Comparison of ENCODE assay signal across 16 mouse cellular contexts in the genomic region with DNA sequence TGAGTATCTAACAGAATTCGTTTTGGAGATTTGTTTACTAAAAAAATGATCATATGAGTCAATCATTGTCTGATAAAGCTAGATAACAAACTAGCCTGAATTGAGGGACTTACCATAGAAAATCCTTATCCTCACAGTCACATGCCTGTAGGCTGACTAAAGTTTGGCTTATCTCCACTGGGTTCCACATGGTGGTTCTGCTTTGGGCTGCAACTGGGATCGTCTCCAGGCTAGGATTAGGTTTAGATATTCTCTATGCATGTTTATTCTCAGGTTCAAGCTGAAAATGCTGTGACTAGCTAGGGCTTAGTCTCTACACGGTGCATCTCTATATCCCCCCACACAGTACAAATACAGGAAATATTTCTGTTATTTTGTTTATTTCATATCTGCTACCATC.
DNase-seq lines count a peak whose midpoint lies in the region; ATAC-seq lines count a peak whose summit lies in the region.
"Had no signal": no experiment of that assay in that cellular context is flagged by ENCODE, and none has a peak within 500 bp of the region (broad histone marks: within the 10 kb centered on the region; RNA-seq: fewer than 3 reads in every experiment).

No protein-coding gene starts in this region.

- peak; percentile 65 for DNase-seq in cerebellum, adult 11-12 months
- DNase-seq in right cerebral cortex, adult 18-20 months, result peak; percentile 38
- DNase-seq in right cerebral cortex, adult 2 months (ENCODE audit: low spot score in 2 of 2), result no peak
- DNase-seq in frontal cortex, postnatal 36 days (ENCODE audit: low spot score in 2 of 2), result peak; percentile 29 to 74
- DNase-seq in neural tube, embryonic 10.5 days (ENCODE audit: extremely low spot score, low spot score), result no peak
- DNase-seq: gastrocnemius, postnatal 25 days; heart, postnatal 14 days; kidney, postnatal 14 days; liver, embryonic 13.5 days; thymus, postnatal 14 days had no signal

- ATAC-seq in cerebellum, adult (ENCODE audit: insufficient number of reproducible peaks, low FRiP score, low TSS enrichment), result no peak
- no peak for ATAC-seq in inflammation-experienced regulatory T-cells, adult 6 months
- no peak for ATAC-seq in granulocyte monocyte progenitor cell, adult 5-6 weeks (replicated peaks; ENCODE audit: poor library complexity, severe bottlenecking)
- ATAC-seq: forebrain, embryonic 14.5 days; intestine, postnatal 0 days; midbrain, embryonic 13.5 days had no signal

Comparison
In these comparisons a context has a peak if more than half of its experiments do, and no peak if none do; other contexts are left out.
1. DNase-seq: peak in cerebellum, adult 11-12 months (single experiment), right cerebral cortex, adult 18-20 months (single experiment) and frontal cortex, postnatal 36 days (2 of 2); none in right cerebral cortex, adult 2 months (0 of 2) and neural tube, embryonic 10.5 days (single experiment).